Mouse (Mus musculus): ENCODE measurements at regions not wholly inside any gene's neighbourhood (a gene's known extent, or its start where the extent isn't known, plus 50 kb on each side); places are given as distances from the start of the nearest gene placed in this dataset.

DNA sequence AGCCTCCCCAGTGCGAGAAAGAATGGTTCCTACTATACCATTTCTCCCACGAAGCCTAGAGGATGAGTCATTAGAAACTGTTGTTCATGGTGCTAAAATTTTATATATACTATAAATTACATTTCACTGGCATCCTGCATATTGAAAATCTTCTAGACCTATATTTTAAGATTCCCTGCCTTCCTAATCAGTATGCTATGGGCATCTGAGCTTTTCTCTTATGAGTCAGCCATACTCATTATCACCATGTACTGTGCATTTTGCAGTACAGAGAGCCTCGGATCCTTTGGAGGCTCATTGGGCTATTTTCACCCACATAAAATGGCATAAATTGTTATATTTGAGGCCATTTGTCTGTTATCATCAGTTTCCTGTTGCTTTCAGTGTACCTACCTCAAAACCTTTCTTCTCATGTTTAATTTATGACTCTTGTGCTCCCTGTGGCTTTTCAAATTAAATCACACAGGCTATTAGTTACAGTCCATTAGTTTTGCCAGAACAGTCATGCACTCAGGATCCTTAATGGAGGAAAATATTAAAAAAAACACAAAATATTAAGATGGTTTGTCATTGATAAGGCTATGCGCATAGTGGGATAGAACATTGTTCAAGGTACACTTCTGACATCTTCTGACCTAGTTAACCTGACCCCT, 150.1 kb upstream of the Actbl2 start:
- Histone ChIP-seq H3K4me3 (no peak overlapping the region), H3K79me2 (ENCODE audit: control insufficient read depth, insufficient read depth) (no peaks in the 10 kb centered on the region), H3ac (ENCODE audit: control insufficient read depth, insufficient read length) (no peak overlapping the region), H3K36me3 (ENCODE audit: control insufficient read depth, insufficient read depth) (no peaks in the 10 kb centered on the region), H3K4me2 (ENCODE audit: low read depth) (no peak overlapping the region), H3K27me3 (ENCODE audit: control insufficient read depth, insufficient read depth, insufficient read length) (no peaks in the 10 kb centered on the region)
- TF ChIP-seq CEBPB (IDR thresholded peaks at IDR 0.05; ENCODE audit: insufficient read depth, poor library complexity, severe bottlenecking) (no peak), TCF3 (IDR thresholded peaks at IDR 0.05; ENCODE audit: insufficient read length, low read depth) (no peak)

DNA sequence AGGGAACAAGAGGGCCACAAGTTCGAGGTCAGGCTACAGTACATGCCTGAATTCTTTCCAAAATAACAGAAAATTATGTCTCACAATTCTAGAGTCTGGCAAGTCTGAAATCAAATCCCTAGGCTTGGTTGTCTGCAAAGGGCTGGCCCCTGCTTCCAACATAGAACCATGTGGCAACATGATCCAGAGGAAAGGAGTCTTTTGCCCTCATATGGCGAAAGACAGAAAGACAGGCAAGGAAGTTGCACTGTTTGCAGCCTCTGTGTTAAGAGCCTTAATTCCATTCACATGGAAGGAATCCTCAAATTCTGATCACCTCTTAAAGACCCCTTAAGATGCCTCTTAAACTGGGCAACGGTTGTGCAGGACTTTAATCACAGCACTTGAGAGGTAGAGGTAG, 123.7 kb upstream of the Actbl2 start:
- no peaks in the 10 kb centered on the region for H3K27me3 ChIP-seq (ENCODE audit: control insufficient read depth, insufficient read depth, insufficient read length)
- TF ChIP-seq SRF (IDR thresholded peaks at IDR 0.05; ENCODE audit: control insufficient read depth, insufficient read length, low read depth) = no peak
- no peak for TF ChIP-seq TCF12 (IDR thresholded peaks at IDR 0.05; ENCODE audit: insufficient read depth, poor library complexity, severe bottlenecking)
- no peak for TF ChIP-seq POLR2AphosphoS2 (IDR thresholded peaks at IDR 0.05; ENCODE audit: insufficient read length, low read depth)
- no peak for TF ChIP-seq MYOG (IDR thresholded peaks at IDR 0.05; ENCODE audit: control insufficient read depth in 1 of 3, insufficient read depth in 1 of 3, insufficient read length in 2 of 3, low read depth in 2 of 3)
- TF ChIP-seq REST (IDR thresholded peaks at IDR 0.05; ENCODE audit: insufficient read depth, insufficient read length) = no peak
- TF ChIP-seq MAX (IDR thresholded peaks at IDR 0.05; ENCODE audit: low read depth) = no peak
- no peak for TF ChIP-seq MYOD1 (IDR thresholded peaks at IDR 0.05; ENCODE audit: control insufficient read depth in 1 of 3, insufficient read length in 2 of 3, low read depth in 2 of 3)
- no peak overlapping the region for H3ac ChIP-seq (ENCODE audit: control insufficient read depth, insufficient read length)
- H3K79me2 ChIP-seq (ENCODE audit: control insufficient read depth, insufficient read depth) = no peaks in the 10 kb centered on the region
- H3K36me3 ChIP-seq (ENCODE audit: control insufficient read depth, insufficient read depth) = no peaks in the 10 kb centered on the region
- H3K4me3 ChIP-seq = no peak overlapping the region
- H3K4me2 ChIP-seq (ENCODE audit: low read depth) = no peak overlapping the region

DNA sequence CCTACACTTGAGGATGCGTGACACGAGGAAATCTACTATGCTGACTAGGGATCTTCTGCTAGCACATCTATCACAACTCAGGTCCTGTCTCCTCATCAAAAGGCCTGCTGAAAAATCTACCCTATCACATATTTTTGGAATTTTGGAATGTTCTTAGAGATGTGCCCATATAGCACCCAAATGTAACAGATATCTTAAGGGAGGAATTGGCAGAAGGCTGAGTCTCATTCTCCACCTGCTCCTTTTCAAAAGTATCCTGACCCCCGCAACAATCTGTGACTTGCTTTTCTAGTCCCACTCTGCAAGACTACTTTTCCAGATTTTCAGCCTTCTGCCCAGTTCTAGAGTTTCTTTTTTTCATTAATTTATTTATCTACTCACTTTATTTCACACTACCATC, 118.4 kb upstream of the Actbl2 start:
- H3K4me2 ChIP-seq (ENCODE audit: low read depth) = no peak overlapping the region
- no peak overlapping the region for H3ac ChIP-seq (ENCODE audit: control insufficient read depth, insufficient read length)
- no peak for TF ChIP-seq MYOG (IDR thresholded peaks at IDR 0.05; ENCODE audit: control insufficient read depth in 1 of 3, insufficient read depth in 1 of 3, insufficient read length in 2 of 3, low read depth in 2 of 3)
- TF ChIP-seq MYOD1 (IDR thresholded peaks at IDR 0.05; ENCODE audit: control insufficient read depth in 1 of 3, insufficient read length in 2 of 3, low read depth in 2 of 3) = no peak
- TF ChIP-seq E2F4 (IDR thresholded peaks at IDR 0.05; ENCODE audit: insufficient read depth) = no peak
- no peak for TF ChIP-seq POLR2A (IDR thresholded peaks at IDR 0.05; ENCODE audit: insufficient read length, low read depth)
- no peak for TF ChIP-seq REST (IDR thresholded peaks at IDR 0.05; ENCODE audit: insufficient read depth, insufficient read length)
- no peak for TF ChIP-seq TCF3 (IDR thresholded peaks at IDR 0.05; ENCODE audit: insufficient read length, low read depth)
- TF ChIP-seq CEBPB (IDR thresholded peaks at IDR 0.05; ENCODE audit: insufficient read depth, poor library complexity, severe bottlenecking) = no peak
- no peak for TF ChIP-seq MAX (IDR thresholded peaks at IDR 0.05; ENCODE audit: low read depth)
- no peak for TF ChIP-seq SRF (IDR thresholded peaks at IDR 0.05; ENCODE audit: control insufficient read depth, insufficient read length, low read depth)
- TF ChIP-seq TCF12 (IDR thresholded peaks at IDR 0.05; ENCODE audit: insufficient read depth, poor library complexity, severe bottlenecking) = no peak
- TF ChIP-seq USF1 (IDR thresholded peaks at IDR 0.05; ENCODE audit: low read depth) = no peak
- no peak for TF ChIP-seq POLR2AphosphoS2 (IDR thresholded peaks at IDR 0.05; ENCODE audit: insufficient read length, low read depth)
- H3K79me2 ChIP-seq (ENCODE audit: control insufficient read depth, insufficient read depth) = no peaks in the 10 kb centered on the region
- H3K36me3 ChIP-seq (ENCODE audit: control insufficient read depth, insufficient read depth) = no peaks in the 10 kb centered on the region
- no peaks in the 10 kb centered on the region for H3K27me3 ChIP-seq (ENCODE audit: control insufficient read depth, insufficient read depth, insufficient read length)
- H3K4me3 ChIP-seq = no peak overlapping the region

DNA sequence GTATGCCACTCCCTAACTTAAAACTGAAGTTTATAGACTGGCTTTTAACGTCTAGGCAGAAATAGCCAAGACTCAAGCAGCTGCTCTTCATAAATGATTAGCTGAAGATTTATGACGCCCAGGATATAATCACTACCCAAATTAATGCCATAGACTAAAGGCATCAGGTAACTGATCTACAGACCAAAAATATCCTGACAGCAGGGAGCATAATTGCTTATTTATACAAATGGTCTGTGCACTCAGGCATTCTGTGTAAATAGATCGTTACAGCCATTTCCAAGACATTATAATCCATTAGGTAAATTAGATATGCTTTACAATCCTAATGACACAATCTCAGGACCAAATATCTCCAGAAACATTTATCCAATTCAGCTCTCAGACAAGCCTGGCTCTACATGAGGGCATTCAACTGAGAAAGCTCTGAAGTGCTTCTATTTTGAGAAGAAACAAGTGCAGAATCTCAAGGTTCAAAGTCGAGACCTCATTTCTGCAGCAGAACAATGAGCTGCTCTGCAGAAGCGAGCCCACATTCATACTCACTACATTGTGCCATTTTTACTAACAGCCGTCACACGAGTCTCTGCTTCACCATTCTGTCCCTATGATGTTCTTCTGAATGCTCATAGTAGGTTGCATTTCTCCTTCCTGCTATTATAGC, 111.9 kb upstream of the Actbl2 start:
- no peaks in the 10 kb centered on the region for H3K79me2 ChIP-seq (ENCODE audit: control insufficient read depth, insufficient read depth)
- TF ChIP-seq TCF3 (IDR thresholded peaks at IDR 0.05; ENCODE audit: insufficient read length, low read depth) (no peak), SRF (IDR thresholded peaks at IDR 0.05; ENCODE audit: control insufficient read depth, insufficient read length, low read depth) (no peak), REST (IDR thresholded peaks at IDR 0.05; ENCODE audit: insufficient read depth, insufficient read length) (no peak), POLR2A (IDR thresholded peaks at IDR 0.05; ENCODE audit: insufficient read length, low read depth) (no peak)
- no peak overlapping the region for H3K4me3 ChIP-seq
- H3K4me2 ChIP-seq (ENCODE audit: low read depth) = no peak overlapping the region
- no peaks in the 10 kb centered on the region for H3K27me3 ChIP-seq (ENCODE audit: control insufficient read depth, insufficient read depth, insufficient read length)
- no peaks in the 10 kb centered on the region for H3K36me3 ChIP-seq (ENCODE audit: control insufficient read depth, insufficient read depth)
- H3ac ChIP-seq (ENCODE audit: control insufficient read depth, insufficient read length) = no peak overlapping the region

DNA sequence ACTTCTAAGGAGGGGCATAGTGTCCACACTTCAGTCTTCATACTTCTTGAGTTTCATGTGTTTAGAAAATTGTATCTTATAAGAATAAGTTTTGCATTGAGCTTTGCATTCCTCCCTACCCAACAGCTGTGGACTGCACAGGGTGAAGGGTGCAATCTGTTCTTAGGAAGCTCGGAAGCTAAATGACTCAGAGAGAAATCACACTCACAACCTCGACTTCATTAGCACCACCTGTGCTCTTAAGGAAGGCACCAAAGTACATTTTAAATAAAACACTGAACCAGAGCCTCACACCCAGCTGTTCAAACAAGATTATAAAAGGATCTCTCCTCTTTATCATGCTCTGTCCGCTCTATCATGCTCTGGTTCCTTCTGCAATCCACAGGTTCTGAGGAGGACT, 110.1 kb upstream of the Actbl2 start:
- H3K27me3 ChIP-seq (ENCODE audit: control insufficient read depth, insufficient read depth, insufficient read length) = no peaks in the 10 kb centered on the region
- H3ac ChIP-seq (ENCODE audit: control insufficient read depth, insufficient read length) = no peak overlapping the region
- no peak overlapping the region for H3K4me3 ChIP-seq
- H3K36me3 ChIP-seq (ENCODE audit: control insufficient read depth, insufficient read depth) = no peaks in the 10 kb centered on the region
- H3K4me2 ChIP-seq (ENCODE audit: low read depth) = no peak overlapping the region
- no peak for TF ChIP-seq MAX (IDR thresholded peaks at IDR 0.05; ENCODE audit: low read depth)
- no peak for TF ChIP-seq POLR2AphosphoS2 (IDR thresholded peaks at IDR 0.05; ENCODE audit: insufficient read length, low read depth)
- peak in 2 of 3 experiments; percentile 1 to 7 for TF ChIP-seq MYOD1 (IDR thresholded peaks at IDR 0.05; ENCODE audit: control insufficient read depth in 1 of 3, insufficient read length in 2 of 3, low read depth in 2 of 3)
- TF ChIP-seq USF1 (IDR thresholded peaks at IDR 0.05; ENCODE audit: low read depth) = no peak
- H3K79me2 ChIP-seq (ENCODE audit: control insufficient read depth, insufficient read depth) = no peaks in the 10 kb centered on the region

All from myocyte (in vitro differentiated cells).